Mouse (Mus musculus): ENCODE results near the gene Zfp804a.

Gene Zfp804a

GRCm38 (mm10) chr2:82253382-82253781 is 200.4 kb downstream of the Zfp804a start:
- no peak for DNase-seq (ENCODE audit: low spot score)

GRCm38 (mm10) chr2:82282591-82283269 is 229.7 kb downstream of the Zfp804a start:
- no peak for DNase-seq (ENCODE audit: low spot score)

- no peak for DNase-seq (ENCODE audit: low spot score)
Measured at GRCm38 (mm10) chr2:82294932-82295493, 242.0 kb downstream of the Zfp804a start.
